Mouse (Mus musculus) ovary, adult 2 months (tissue): Measurements from ENCODE around the gene Adcy5. TPM values are rescaled to one million over a fixed set of nuclear protein-coding genes. Genes with fewer than 3 reads are reported as not detected.

Source experiments
- polyA plus RNA-seq: library from polyadenylated mRNA; depleted of rRNA; stranded (reverse); fragments of >200 nt; gene quantifications from 2 replicates; pipeline ENCODE4 v1.2.3, GENCODE M21; 2012; rRNA removed

The Adcy5 gene
- 58.5 and 65.3 TPM in 2 replicates for polyA plus RNA-seq

GRCm38 (mm10) chr16:35154641-35155390 lies at the start of gene Adcy5:
Adcy5 (plus strand) TSS chr16:35154877.

Other genes with a start within 250 kb of the Adcy5 start
- gene Hacd2, start 132.4 kb upstream of the Adcy5 start, polyA plus RNA-seq = 66.4 and 72.9 TPM in 2 replicates
- 7.3 and 11.3 TPM in 2 replicates for gene Sec22a, start 209.0 kb downstream of the Adcy5 start, polyA plus RNA-seq